Mouse (Mus musculus) Patski (cell line): ENCODE data around the gene Bbox1. TPM values are rescaled to one million over a fixed set of nuclear protein-coding genes. Genes with fewer than 3 reads are reported as not detected.

Source experiments
- ATAC-seq: fragments of 100-300 bp; one replicate; pipeline ENCODE4 v1.8.0; 2021
- CTCF ChIA-PET: fragments of 350-600 bp; sonication (Branson Sonifier 250); formaldehyde crosslinking; loops from one replicate; lab custom pipeline; 2022; ENCODE audit warnings: inconsistent platforms; lab: Charles Lee
- POLR2A ChIA-PET: fragments of 350-600 bp; sonication (Branson Sonifier 250); formaldehyde crosslinking; loops from one replicate; lab custom pipeline; 2022; ENCODE audit warnings: antibody characterized with exemption, inconsistent platforms; lab: Charles Lee
- DNase-seq: peaks from one replicate; pipeline ENCODE4 v3.0.0-alpha.2; 2011; ENCODE audit warnings: low read depth, low spot score
- H3K27me3 ChIP-seq: fragments of 371-371 bp; one replicate; pipeline ENCODE4 v1.5.1; 2021
- CTCF ChIP-seq: fragments of 100-300 bp; IDR thresholded peaks from one replicate; pipeline ENCODE4 v1.5.1; 2021
- in situ Hi-C: fragments of 300-500 bp; cut with MboI; formaldehyde crosslinking; loops from 3 replicates; pipeline ENCODE4 v1.11.1; 2018; ENCODE audit warnings: low pct_unique_long_range_greater_than_20kb, mixed read lengths
- polyA plus RNA-seq: library from polyadenylated mRNA; unstranded; gene quantifications from one replicate; pipeline ENCODE4 v1.2.3, GENCODE M21; 2021

The Bbox1 gene
- polyA plus RNA-seq, 1 experiment from 2014 or later = not detected

GRCm38 (mm10) chr2:110316116-110316883 lies 1.9 kb upstream of the Bbox1 start:
- H3K27me3 ChIP-seq = no peaks in the 10 kb centered on the region
- ATAC-seq (peak; percentile 91), DNase-seq (no peak)
- ChIA-PET POLR2A (no interaction called here), CTCF (no interaction called here)
- TF ChIP-seq CTCF = no peak
- in situ Hi-C loops = no loop called here

DNA sequence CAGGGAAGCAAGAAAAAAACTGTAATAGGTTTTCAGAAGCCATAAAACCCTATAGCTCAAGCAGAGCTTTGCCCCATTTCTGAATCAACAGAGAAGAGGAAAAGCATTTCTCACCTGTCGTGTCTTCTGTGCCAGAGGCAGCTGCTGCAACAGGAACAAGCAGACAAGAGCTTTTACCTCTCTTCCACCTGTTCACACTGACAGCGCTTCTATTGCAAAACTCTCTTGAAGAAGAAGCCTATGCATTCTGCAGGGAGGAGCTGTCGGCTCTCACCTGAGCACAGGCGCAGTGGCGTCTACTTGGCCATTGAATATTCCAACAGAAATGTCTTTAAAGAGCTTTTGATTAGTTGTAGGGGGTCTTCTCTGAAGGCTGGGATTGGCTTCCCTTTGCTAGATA lies 286 bp downstream of the Bbox1 start:
- ChIA-PET POLR2A (no interaction called here), CTCF (interaction anchor here (1.0 kb wide), 2 partner anchors 10 to 20 kb away, joined by 3 to 4 read pairs; no protein-coding TSS in a partner anchor)
- H3K27me3 ChIP-seq = no peaks in the 10 kb centered on the region
- ATAC-seq (no peak), DNase-seq (no peak)
- no peak for TF ChIP-seq CTCF
- in situ Hi-C loops = no loop called here

DNA sequence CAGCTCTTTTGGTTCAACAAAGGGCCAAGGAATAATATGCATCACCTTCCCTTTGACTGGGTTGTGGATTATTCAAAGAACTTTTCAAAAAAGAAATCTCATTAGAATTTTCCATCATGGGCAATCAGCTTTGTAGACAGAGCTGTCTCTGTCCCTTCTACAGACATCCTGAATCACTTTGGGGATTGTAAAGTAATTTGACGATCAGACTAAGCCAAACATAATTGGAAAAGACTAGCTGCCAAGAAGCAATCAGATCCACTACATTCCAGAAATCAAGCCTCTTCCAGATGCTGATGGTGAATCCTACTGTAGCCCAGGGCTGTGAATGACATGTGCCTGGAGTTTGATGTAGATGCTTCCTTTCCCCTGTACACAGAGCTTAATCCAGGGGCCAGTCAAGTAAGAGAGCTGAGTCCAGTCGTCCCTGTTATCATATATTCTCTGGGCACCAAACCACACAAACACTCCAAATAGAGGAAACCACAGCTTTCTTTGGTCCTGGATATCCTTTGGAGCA lies 995 bp downstream of the Bbox1 start:
- no peaks in the 10 kb centered on the region for H3K27me3 ChIP-seq
- TF ChIP-seq CTCF = no peak
- ATAC-seq (no peak), DNase-seq (no peak)
- in situ Hi-C loops = no loop called here
- POLR2A ChIA-PET = no interaction called here
- CTCF ChIA-PET = interaction anchor here (1.0 kb wide), 1 partner anchor 10 kb away, joined by 4 read pairs; no protein-coding TSS in a partner anchor

DNA sequence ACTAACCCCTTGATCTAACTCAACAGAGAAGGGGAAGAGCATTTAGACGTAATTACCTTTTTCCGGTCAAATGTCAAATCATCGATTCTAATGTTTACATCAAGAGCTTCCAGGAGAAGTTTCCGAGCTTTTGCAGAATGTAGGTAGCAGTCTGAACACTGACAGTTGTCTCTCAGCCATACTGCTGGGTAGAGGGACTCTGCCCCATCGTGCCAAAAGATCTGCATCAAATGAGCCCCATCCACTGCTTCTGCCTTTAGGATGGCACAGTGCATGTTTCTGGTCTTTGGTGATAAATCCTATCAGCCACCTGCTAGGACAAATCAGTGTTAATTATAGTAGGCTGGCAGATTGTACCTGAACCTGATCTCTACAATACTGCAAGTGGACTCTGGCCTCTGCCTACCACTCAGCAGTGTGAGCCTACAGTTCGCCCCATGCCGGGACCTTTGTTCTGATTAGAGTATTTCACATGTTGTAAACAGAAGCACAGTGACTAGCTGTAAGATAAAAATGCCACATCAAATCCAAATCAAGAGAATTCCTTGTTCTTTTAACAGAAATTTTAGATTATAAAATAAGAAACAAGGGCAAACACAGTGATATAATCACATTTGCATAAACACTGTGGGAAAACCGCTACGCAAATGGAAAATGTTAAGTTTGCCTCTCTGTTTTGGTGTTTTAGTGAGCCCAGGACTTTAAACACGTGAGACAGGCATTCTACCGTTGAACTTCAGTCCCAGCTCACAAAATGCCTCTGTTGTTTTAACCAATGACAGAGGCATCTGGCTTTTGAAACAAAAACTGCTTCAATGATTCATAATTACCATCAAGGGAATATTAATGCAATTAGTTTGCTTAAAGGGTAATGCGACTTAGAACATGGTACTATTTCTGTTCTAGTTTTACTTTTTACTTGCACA lies 8.7 kb downstream of the Bbox1 start:
- POLR2A ChIA-PET = no interaction called here
- ATAC-seq (no peak), DNase-seq (no peak)
- CTCF ChIA-PET = no interaction called here
- TF ChIP-seq CTCF = no peak
- H3K27me3 ChIP-seq = no peaks in the 10 kb centered on the region
- in situ Hi-C loops = no loop called here

DNA sequence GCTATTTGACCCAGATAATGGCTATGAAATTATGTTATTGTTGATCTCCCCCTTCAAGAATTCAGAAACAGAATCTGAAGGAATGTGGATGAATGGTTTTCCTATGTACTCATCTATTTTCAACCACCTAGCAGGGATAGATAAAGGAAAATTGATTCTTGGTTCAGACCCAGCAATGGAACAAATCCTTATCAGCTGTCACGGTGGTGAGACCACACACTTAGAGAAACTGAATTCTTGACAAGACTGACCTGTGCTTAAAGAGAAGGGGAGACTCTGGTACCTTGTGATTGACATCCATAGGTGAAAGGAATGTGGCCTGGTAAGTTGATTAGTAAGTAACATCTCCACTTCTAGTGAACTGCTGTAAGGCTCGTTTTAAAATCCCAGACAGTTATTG lies 12.1 kb downstream of the Bbox1 start:
- no peaks in the 10 kb centered on the region for H3K27me3 ChIP-seq
- CTCF ChIA-PET = no interaction called here
- in situ Hi-C loops = no loop called here
- POLR2A ChIA-PET = interaction anchor here (0.6 kb wide), 1 partner anchor 117 kb away, joined by 5 read pairs; no protein-coding TSS in a partner anchor
- no peak for TF ChIP-seq CTCF
- DNase-seq = no peak
- ATAC-seq = no peak

DNA sequence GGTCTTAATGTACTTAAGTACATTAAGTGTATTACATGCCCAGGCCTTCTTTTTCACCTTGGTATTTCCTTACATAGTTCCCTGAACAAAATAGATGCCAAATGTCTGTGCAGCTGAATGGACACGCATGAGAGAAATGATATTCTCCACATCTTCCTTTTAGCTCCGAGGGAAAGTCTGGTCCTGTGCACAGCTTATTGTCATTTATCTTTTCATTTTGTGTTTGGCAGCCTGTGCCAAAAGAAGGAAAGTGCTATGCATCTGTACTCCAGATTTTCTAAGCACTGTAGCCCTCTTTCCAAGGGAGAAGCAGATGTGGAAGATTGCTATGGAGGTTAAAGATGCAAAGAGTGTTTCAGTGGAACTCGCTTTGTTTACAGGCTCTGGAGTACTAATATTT lies 13.0 kb downstream of the Bbox1 start:
- CTCF ChIA-PET = interaction anchor here (0.8 kb wide), 1 partner anchor 151 kb away, joined by 6 read pairs; no protein-coding TSS in a partner anchor
- no peak for DNase-seq
- in situ Hi-C loops = no loop called here
- POLR2A ChIA-PET = no interaction called here
- H3K27me3 ChIP-seq = no peaks in the 10 kb centered on the region
- no peak for ATAC-seq
- no peak for TF ChIP-seq CTCF

- ATAC-seq = peak; percentile 96
- DNase-seq = peak; percentile 58
- no peak for TF ChIP-seq CTCF
- POLR2A ChIA-PET = no interaction called here
- no peaks in the 10 kb centered on the region for H3K27me3 ChIP-seq
- in situ Hi-C loops = no loop called here
- CTCF ChIA-PET = interaction anchor here (1.6 kb wide), 1 partner anchor 20 kb away, joined by 3 read pairs; the partner anchor contains the start of gene Bbox1
These were observed 19.4 kb downstream of the Bbox1 start for GRCm38 (mm10) chr2:110294927-110295326.

DNA sequence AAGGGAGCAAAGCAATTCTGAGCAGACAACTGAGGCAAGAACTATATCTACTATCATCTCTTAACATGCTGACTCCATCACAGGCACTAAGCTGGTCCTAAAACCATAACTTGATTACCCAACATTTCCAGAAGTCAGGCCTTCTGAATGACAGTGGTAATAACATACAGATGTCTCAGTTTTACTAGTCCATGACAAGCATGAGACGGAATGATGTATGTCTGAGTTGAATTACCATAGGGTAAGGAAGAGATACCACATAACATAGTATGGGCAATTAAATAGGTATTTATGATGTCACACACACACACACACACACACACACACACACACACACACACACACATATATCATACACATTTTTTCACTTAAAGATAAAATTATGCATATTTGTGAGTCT lies 26.4 kb downstream of the Bbox1 start:
- ChIA-PET CTCF (interaction anchor here (1.5 kb wide), 1 partner anchor 14 kb away, joined by 3 read pairs; no protein-coding TSS in a partner anchor), POLR2A (no interaction called here)
- no peak for DNase-seq
- in situ Hi-C loops = no loop called here
- no peaks in the 10 kb centered on the region for H3K27me3 ChIP-seq
- ATAC-seq = no peak
- TF ChIP-seq CTCF = no peak

GRCm38 (mm10) chr2:110285829-110286504 lies 28.4 kb downstream of the Bbox1 start:
- in situ Hi-C loops = no loop called here
- no peak for TF ChIP-seq CTCF
- DNase-seq (no peak), ATAC-seq (no peak)
- CTCF ChIA-PET = no interaction called here
- POLR2A ChIA-PET = no interaction called here
- no peaks in the 10 kb centered on the region for H3K27me3 ChIP-seq

- TF ChIP-seq CTCF = no peak
- no peaks in the 10 kb centered on the region for H3K27me3 ChIP-seq
- DNase-seq (no peak), ATAC-seq (no peak)
- CTCF ChIA-PET = no interaction called here
- in situ Hi-C loops = no loop called here
- POLR2A ChIA-PET = no interaction called here
These were observed 38.9 kb downstream of the Bbox1 start for GRCm38 (mm10) chr2:110275424-110275823.
